Mouse (Mus musculus) sigmoid colon, adult 10 weeks (tissue): ENCODE measurements around the gene Sp8. TPM values are rescaled to one million over a fixed set of nuclear protein-coding genes. Genes with fewer than 3 reads are reported as not detected.

Experiments
- polyA plus RNA-seq: library from polyadenylated mRNA; stranded (reverse); fragments of 350-450 nt; fragmentation: Illumina TruSeq; extraction: RNeasy Lipid Tissue Mini Kit (QIAGEN cat#74804); gene quantifications from one replicate; pipeline ENCODE4 v1.2.3, GENCODE M21; 2014; ENCODE audit warnings: low read depth, low replicate concordance

Sp8 gene
- not detected for polyA plus RNA-seq

DNA sequence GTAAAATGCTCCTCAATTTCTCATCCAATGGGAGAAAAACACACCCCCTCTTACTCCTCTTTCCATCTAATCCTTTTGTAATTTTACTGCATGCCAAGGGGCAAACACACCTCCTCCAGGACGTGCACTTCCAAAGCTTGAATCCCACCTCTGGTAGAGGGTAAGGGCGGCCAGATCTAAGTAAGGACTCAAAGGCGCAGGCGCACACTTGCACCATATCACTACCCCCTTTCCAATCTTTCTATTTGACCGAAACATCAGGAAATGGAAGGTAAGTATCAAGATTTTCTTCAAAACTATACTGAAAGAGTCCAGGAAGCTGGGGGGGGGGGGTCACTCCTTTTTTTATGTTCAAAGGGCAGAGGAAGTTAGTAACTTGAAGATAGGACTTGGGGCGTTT lies at the start of gene Sp8:
Gene Sp8, plus strand, starts transcription at position 109 of the 400 bp plus-strand sequence.

Other genes starting within 250 kb of the Sp8 start
- gene Abcb5, start 120.1 kb downstream of the Sp8 start, polyA plus RNA-seq: not detected